Mouse (Mus musculus): ENCODE data around the gene Crhr2. TPM values are rescaled to one million over a fixed set of nuclear protein-coding genes. Genes with fewer than 3 reads are reported as not detected.

Crhr2 gene
- 1 to 10 TPM; 3.1 to 3.4 TPM for total RNA-seq (2021)

- no peak for DNase-seq
These were observed at the start of gene Crhr2 for GRCm38 (mm10) chr6:55132794-55133193. Crhr2 (minus strand) TSS chr6:55133016.

- no peak for DNase-seq
These were observed 46.7 kb upstream of the Crhr2 start for GRCm38 (mm10) chr6:55179560-55179959.

GRCm38 (mm10) chr6:55177060-55177732 lies 44.4 kb upstream of the Crhr2 start:
- no peak for DNase-seq

GRCm38 (mm10) chr6:55175892-55176291 lies 43.1 kb upstream of the Crhr2 start:
- DNase-seq: no peak

- no peak for DNase-seq
These were observed 42.6 kb upstream of the Crhr2 start for GRCm38 (mm10) chr6:55175456-55175855.

- DNase-seq: no peak
These were observed 41.9 kb upstream of the Crhr2 start, which contains the start of gene Inmt for GRCm38 (mm10) chr6:55174741-55175181. Inmt (minus strand) TSS chr6:55175043.

- DNase-seq: no peak
These were observed 41.1 kb upstream of the Crhr2 start for GRCm38 (mm10) chr6:55173941-55174349.

GRCm38 (mm10) chr6:55173171-55173570 lies 40.4 kb upstream of the Crhr2 start:
- no peak for DNase-seq

- no peak for DNase-seq
These were observed 38.8 kb upstream of the Crhr2 start for GRCm38 (mm10) chr6:55171638-55172037.

- DNase-seq: no peak
These were observed 37.0 kb upstream of the Crhr2 start for GRCm38 (mm10) chr6:55169818-55170217.

- DNase-seq: peak; percentile 64 to 78
These were observed 34.1 kb upstream of the Crhr2 start for GRCm38 (mm10) chr6:55166777-55167463.

- no peak for DNase-seq
These were observed 30.3 kb upstream of the Crhr2 start for GRCm38 (mm10) chr6:55163046-55163584.

- peak; percentile 59 to 66 for DNase-seq
These were observed 28.5 kb upstream of the Crhr2 start for GRCm38 (mm10) chr6:55161311-55161761.

GRCm38 (mm10) chr6:55159256-55159655 lies 26.4 kb upstream of the Crhr2 start:
- no peak for DNase-seq

GRCm38 (mm10) chr6:55152226-55152625 lies 19.4 kb upstream of the Crhr2 start:
- no peak for DNase-seq

- no peak for DNase-seq
These were observed 13.3 kb upstream of the Crhr2 start for GRCm38 (mm10) chr6:55146138-55146537.

GRCm38 (mm10) chr6:55145285-55145684 lies 12.5 kb upstream of the Crhr2 start:
- no peak for DNase-seq

GRCm38 (mm10) chr6:55138343-55138742 lies 5.5 kb upstream of the Crhr2 start:
- no peak for DNase-seq

GRCm38 (mm10) chr6:55133425-55133824 lies 609 bp upstream of the Crhr2 start:
- no peak for DNase-seq

- DNase-seq: no peak
These were observed 1.5 kb downstream of the Crhr2 start for GRCm38 (mm10) chr6:55131301-55131700.

- no peak for DNase-seq
These were observed 2.2 kb downstream of the Crhr2 start for GRCm38 (mm10) chr6:55130631-55131030.

GRCm38 (mm10) chr6:55128391-55128790 lies 4.4 kb downstream of the Crhr2 start:
- no peak for DNase-seq

GRCm38 (mm10) chr6:55126576-55126975 lies 6.2 kb downstream of the Crhr2 start:
- no peak for DNase-seq

- no peak for DNase-seq
These were observed 9.8 kb downstream of the Crhr2 start for GRCm38 (mm10) chr6:55123056-55123455.

All from layer of hippocampus, postnatal 36 days (tissue).